Mouse (Mus musculus) liver, embryonic 16.5 days (tissue): ENCODE data around the gene Nell1. TPM values are rescaled to one million over a fixed set of nuclear protein-coding genes. Genes with fewer than 3 reads are reported as not detected.

Experiments used
- ATAC-seq: fragments of 200-750 bp; cut with Nextera tagmentation; 2 replicates; pipeline ENCODE4 v1.8.0; 2017; ENCODE audit warnings: low read depth, mild to moderate bottlenecking, moderate number of reproducible peaks, moderate library complexity
- H3K27ac ChIP-seq: fragments of 300-500 bp; sonication (generic); 2 replicates; pipeline ENCODE4 v1.5.1; 2014; ENCODE audit warnings: mild to moderate bottlenecking, low read length
- H3K27me3 ChIP-seq: fragments of 300-500 bp; sonication (generic); 2 replicates; pipeline ENCODE4 v1.6.1; 2014; ENCODE audit warnings: low read depth, low read length, mixed read lengths; ENCODE audit not compliant: control insufficient read depth, insufficient read depth
- H3K36me3 ChIP-seq: fragments of 300-500 bp; sonication (generic); 2 replicates; pipeline ENCODE4 v1.6.1; 2014; ENCODE audit warnings: mild to moderate bottlenecking; ENCODE audit not compliant: control insufficient read depth, insufficient read depth
- H3K4me1 ChIP-seq: fragments of 300-500 bp; sonication (generic); 2 replicates; pipeline ENCODE4 v1.6.1; 2014; ENCODE audit warnings: low read depth, low read length, mixed read lengths; ENCODE audit not compliant: control insufficient read depth
- H3K4me2 ChIP-seq: fragments of 300-500 bp; sonication (generic); 2 replicates; pipeline ENCODE4 v1.6.1; 2014; ENCODE audit warnings: low read depth, low read length, mixed read lengths
- H3K4me3 ChIP-seq: fragments of 300-500 bp; sonication (generic); 2 replicates; pipeline ENCODE4 v1.5.1; 2014; ENCODE audit warnings: low read depth, mild to moderate bottlenecking, low read length
- H3K9ac ChIP-seq: fragments of 300-500 bp; sonication (generic); 2 replicates; pipeline ENCODE4 v1.6.1; 2014; ENCODE audit warnings: low read depth, low read length
- H3K9me3 ChIP-seq: fragments of 300-500 bp; sonication (generic); replicated peaks from 2 replicates; pipeline ENCODE4 v1.6.1; 2016; ENCODE audit warnings: low read length; ENCODE audit not compliant: control insufficient read depth
- WGBS: fragments of 180-500 bp; shearing (Covaris S2); extraction: QIAGEN DNeasy Blood & Tissue Kit; methylation state at CpG from one replicate; pipeline ENCODE4 v1.1.7; 2014; ENCODE audit not compliant: insufficient replicate concordance; 5-methylcytosine and 5-hydroxymethylcytosine counted together
- polyA plus RNA-seq: library from polyadenylated mRNA; unstranded; fragments of >200 nt; fragmentation: Nextera tagmentation; extraction: Ambion mirVana; gene quantifications from 2 replicates; pipeline ENCODE4 v1.2.1, GENCODE M21; 2015

Nell1 gene
- polyA plus RNA-seq, 1 experiment from 2014 or later = 0.07 TPM

GRCm38 (mm10) chr7:50295508-50295907 lies 320.8 kb downstream of the Nell1 start:
- Histone ChIP-seq H3K9me3 (no peaks in the 10 kb centered on the region), H3K27ac (no peak overlapping the region)
- no peak for ATAC-seq

GRCm38 (mm10) chr7:50338226-50338625 lies 363.6 kb downstream of the Nell1 start:
- Histone ChIP-seq H3K9ac (no peak overlapping the region), H3K4me3 (no peak overlapping the region), H3K27ac (no peak overlapping the region), H3K4me1 (no peaks in the 10 kb centered on the region), H3K9me3 (no peaks in the 10 kb centered on the region; the same call in 1 of the 2 replicates), H3K4me2 (no peak overlapping the region), H3K36me3 (no peaks in the 10 kb centered on the region), H3K27me3 (no peaks in the 10 kb centered on the region)
- 58% methylated on average over 5 of the region's 5 CpGs for WGBS
- no peak for ATAC-seq

More at GRCm38 (mm10) chr7:50295508-50295907, 320.8 kb downstream of the Nell1 start:
- H3K4me2 ChIP-seq = no peak overlapping the region
- 73% methylated on average over 3 of the region's 3 CpGs for WGBS
- no peak overlapping the region for H3K9ac ChIP-seq
- H3K27me3 ChIP-seq = no peaks in the 10 kb centered on the region
- no peaks in the 10 kb centered on the region for H3K36me3 ChIP-seq
- no peaks in the 10 kb centered on the region for H3K4me1 ChIP-seq
- H3K4me3 ChIP-seq = no peak overlapping the region

GRCm38 (mm10) chr7:50338757-50339156 lies 364.1 kb downstream of the Nell1 start:
- no peaks in the 10 kb centered on the region for H3K27me3 ChIP-seq
- no peak overlapping the region for H3K4me3 ChIP-seq
- WGBS = 52% methylated on average over 5 of the region's 5 CpGs
- H3K27ac ChIP-seq = no peak overlapping the region
- no peaks in the 10 kb centered on the region for H3K36me3 ChIP-seq
- H3K9me3 ChIP-seq = no peaks in the 10 kb centered on the region; the same call in 1 of the 2 replicates
- H3K4me1 ChIP-seq = no peaks in the 10 kb centered on the region
- no peak overlapping the region for H3K9ac ChIP-seq
- no peak for ATAC-seq
- no peak overlapping the region for H3K4me2 ChIP-seq

- H3K27ac ChIP-seq = no peak overlapping the region
- H3K4me1 ChIP-seq = no peaks in the 10 kb centered on the region
- 44% methylated on average over 2 of the region's 2 CpGs for WGBS
- no peak overlapping the region for H3K4me2 ChIP-seq
- ATAC-seq = no peak
- no peak overlapping the region for H3K9ac ChIP-seq
- no peak overlapping the region for H3K4me3 ChIP-seq
- H3K9me3 ChIP-seq = no peaks in the 10 kb centered on the region
- H3K36me3 ChIP-seq = no peaks in the 10 kb centered on the region
- no peaks in the 10 kb centered on the region for H3K27me3 ChIP-seq
These were observed 376.9 kb downstream of the Nell1 start for GRCm38 (mm10) chr7:50351564-50351963.

GRCm38 (mm10) chr7:50357213-50357612 lies 382.5 kb downstream of the Nell1 start:
- H3K27me3 ChIP-seq = no peaks in the 10 kb centered on the region
- ATAC-seq = no peak
- H3K36me3 ChIP-seq = no peaks in the 10 kb centered on the region
- H3K27ac ChIP-seq = no peak overlapping the region
- 6% methylated on average over 2 of the region's 2 CpGs for WGBS
- no peak overlapping the region for H3K4me3 ChIP-seq
- H3K4me1 ChIP-seq = no peaks in the 10 kb centered on the region
- H3K4me2 ChIP-seq = no peak overlapping the region
- H3K9ac ChIP-seq = no peak overlapping the region
- H3K9me3 ChIP-seq = no peaks in the 10 kb centered on the region; the same call in 1 of the 2 replicates

- WGBS = 53% methylated on average over 2 of the region's 2 CpGs
- Histone ChIP-seq H3K9me3 (no peaks in the 10 kb centered on the region; the same call in 1 of the 2 replicates), H3K36me3 (no peaks in the 10 kb centered on the region), H3K27me3 (no peaks in the 10 kb centered on the region), H3K4me3 (no peak overlapping the region), H3K9ac (no peak overlapping the region), H3K27ac (no peak overlapping the region), H3K4me1 (no peaks in the 10 kb centered on the region), H3K4me2 (no peak overlapping the region)
- ATAC-seq = no peak
These were observed 387.4 kb downstream of the Nell1 start for GRCm38 (mm10) chr7:50362039-50362438.

- no peak overlapping the region for H3K4me3 ChIP-seq
- H3K4me1 ChIP-seq = no peaks in the 10 kb centered on the region
- H3K27me3 ChIP-seq = no peaks in the 10 kb centered on the region
- WGBS = 51% methylated on average over 4 of the region's 4 CpGs
- no peaks in the 10 kb centered on the region for H3K9me3 ChIP-seq
- no peaks in the 10 kb centered on the region for H3K36me3 ChIP-seq
- H3K9ac ChIP-seq = no peak overlapping the region
- H3K27ac ChIP-seq = no peak overlapping the region
- H3K4me2 ChIP-seq = no peak overlapping the region
- ATAC-seq = no peak
These were observed 400.2 kb downstream of the Nell1 start for GRCm38 (mm10) chr7:50374876-50375275.

GRCm38 (mm10) chr7:50410421-50410820 lies 435.8 kb downstream of the Nell1 start:
- H3K36me3 ChIP-seq = no peaks in the 10 kb centered on the region
- ATAC-seq = no peak
- no peak overlapping the region for H3K4me3 ChIP-seq
- no peak overlapping the region for H3K9ac ChIP-seq
- WGBS = 57% methylated on average over 2 of the region's 2 CpGs
- no peak overlapping the region for H3K27ac ChIP-seq
- H3K4me1 ChIP-seq = no peaks in the 10 kb centered on the region
- H3K9me3 ChIP-seq = no peaks in the 10 kb centered on the region
- H3K27me3 ChIP-seq = no peaks in the 10 kb centered on the region
- no peak overlapping the region for H3K4me2 ChIP-seq

GRCm38 (mm10) chr7:50419976-50420375 lies 445.3 kb downstream of the Nell1 start:
- WGBS = 55% methylated on average over 2 of the region's 2 CpGs
- Histone ChIP-seq H3K4me3 (no peak overlapping the region), H3K4me1 (no peaks in the 10 kb centered on the region), H3K27me3 (no peaks in the 10 kb centered on the region), H3K4me2 (no peak overlapping the region), H3K27ac (no peak overlapping the region), H3K36me3 (no peaks in the 10 kb centered on the region), H3K9me3 (no peaks in the 10 kb centered on the region), H3K9ac (no peak overlapping the region)
- no peak for ATAC-seq
